Mouse (Mus musculus): Measurements from ENCODE around the gene Gm15737. TPM values are rescaled to one million over a fixed set of nuclear protein-coding genes. Genes with fewer than 3 reads are reported as not detected.

Gene Gm15737
- polyA plus RNA-seq, 1 experiment from 2014 or later, result 0.06 TPM

GRCm38 (mm10) chr6:92849208-92849607 is 19.9 kb upstream of the Gm15737 start:
- H3K4me3 ChIP-seq (replicated peaks), result no peak overlapping the region
- H3K9me3 ChIP-seq, result no peaks in the 10 kb centered on the region
- H3K4me2 ChIP-seq, result no peak overlapping the region
- no peak overlapping the region for H3K27ac ChIP-seq
- no peaks in the 10 kb centered on the region for H3K27me3 ChIP-seq
- ATAC-seq (ENCODE audit: insufficient number of reproducible peaks, insufficient read depth, low FRiP score, low TSS enrichment, low read depth), result no peak
- H3K36me3 ChIP-seq, result peaks cover 16% of the 10 kb centered on the region
- 90% methylated on average over 9 of the region's 9 CpGs for WGBS
- no peak overlapping the region for H3K9ac ChIP-seq (replicated peaks)
- no peaks in the 10 kb centered on the region for H3K4me1 ChIP-seq (replicated peaks)

GRCm38 (mm10) chr6:92850250-92850649 is 18.9 kb upstream of the Gm15737 start:
- H3K27ac ChIP-seq, result no peak overlapping the region
- ATAC-seq (ENCODE audit: insufficient number of reproducible peaks, insufficient read depth, low FRiP score, low TSS enrichment, low read depth), result no peak
- H3K36me3 ChIP-seq, result peaks cover 16% of the 10 kb centered on the region
- no peaks in the 10 kb centered on the region for H3K27me3 ChIP-seq
- no peak overlapping the region for H3K4me2 ChIP-seq
- H3K4me3 ChIP-seq (replicated peaks), result no peak overlapping the region
- no peaks in the 10 kb centered on the region for H3K9me3 ChIP-seq
- no peak overlapping the region for H3K9ac ChIP-seq (replicated peaks)
- WGBS, result 63% methylated on average over 5 of the region's 5 CpGs
- no peaks in the 10 kb centered on the region for H3K4me1 ChIP-seq (replicated peaks)

DNA sequence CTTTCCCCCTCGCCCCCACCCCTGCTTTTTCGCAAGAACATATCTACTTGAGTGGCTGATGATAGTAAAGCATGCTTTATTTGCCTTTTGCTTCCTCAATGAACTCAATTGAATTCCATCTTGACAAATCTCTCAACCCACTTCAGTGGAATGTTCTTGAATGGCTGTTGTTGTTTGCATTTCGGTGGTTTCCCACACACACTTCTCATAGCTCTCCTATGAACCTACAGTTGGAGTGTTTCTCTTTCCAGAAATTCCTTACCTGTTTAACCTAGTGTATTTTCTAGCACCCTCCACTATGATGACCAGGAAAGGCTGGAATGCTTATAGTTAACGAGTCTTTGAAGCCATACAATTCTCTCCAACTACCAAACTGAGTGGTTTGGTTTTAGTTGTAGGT is 14.3 kb upstream of the Gm15737 start:
- 0 out of 2 replicates have a peak, but pooled peaks cover 6% of the 10 kb centered on the region for H3K4me1 ChIP-seq (replicated peaks)
- no peak for ATAC-seq (ENCODE audit: insufficient number of reproducible peaks, insufficient read depth, low FRiP score, low TSS enrichment, low read depth)
- H3K4me2 ChIP-seq, result no peak overlapping the region
- no peak overlapping the region for H3K4me3 ChIP-seq (replicated peaks)
- no peaks in the 10 kb centered on the region for H3K27me3 ChIP-seq
- H3K9me3 ChIP-seq, result no peaks in the 10 kb centered on the region
- peaks cover 17% of the 10 kb centered on the region for H3K36me3 ChIP-seq
- H3K9ac ChIP-seq (replicated peaks), result no peak overlapping the region
- 91% methylated on average over 4 of the region's 4 CpGs for WGBS
- H3K27ac ChIP-seq, result no peak overlapping the region

GRCm38 (mm10) chr6:92857761-92858160 is 11.4 kb upstream of the Gm15737 start:
- Histone ChIP-seq H3K9me3 (no peaks in the 10 kb centered on the region), H3K4me2 (no peak overlapping the region), H3K36me3 (peaks cover 27% of the 10 kb centered on the region), H3K9ac (replicated peaks) (no peak overlapping the region), H3K4me3 (replicated peaks) (no peak overlapping the region), H3K27ac (no peak overlapping the region), H3K4me1 (replicated peaks) (peaks cover 13% of the 10 kb centered on the region), H3K27me3 (no peaks in the 10 kb centered on the region)
- WGBS, result 91% methylated on average over 13 of the region's 13 CpGs
- no peak for ATAC-seq (ENCODE audit: insufficient number of reproducible peaks, insufficient read depth, low FRiP score, low TSS enrichment, low read depth)

GRCm38 (mm10) chr6:92858721-92859510 is 10.2 kb upstream of the Gm15737 start:
- Histone ChIP-seq H3K4me2 (no peak overlapping the region), H3K36me3 (peaks cover 28% of the 10 kb centered on the region), H3K27ac (no peak overlapping the region), H3K9me3 (no peaks in the 10 kb centered on the region), H3K4me3 (replicated peaks) (no peak overlapping the region), H3K9ac (replicated peaks) (no peak overlapping the region), H3K4me1 (replicated peaks) (peaks cover 13% of the 10 kb centered on the region), H3K27me3 (no peaks in the 10 kb centered on the region)
- no peak for ATAC-seq (ENCODE audit: insufficient number of reproducible peaks, insufficient read depth, low FRiP score, low TSS enrichment, low read depth)
- whole genome bisulfite sequencing, result 94% methylated on average over 12 of the region's 12 CpGs

DNA sequence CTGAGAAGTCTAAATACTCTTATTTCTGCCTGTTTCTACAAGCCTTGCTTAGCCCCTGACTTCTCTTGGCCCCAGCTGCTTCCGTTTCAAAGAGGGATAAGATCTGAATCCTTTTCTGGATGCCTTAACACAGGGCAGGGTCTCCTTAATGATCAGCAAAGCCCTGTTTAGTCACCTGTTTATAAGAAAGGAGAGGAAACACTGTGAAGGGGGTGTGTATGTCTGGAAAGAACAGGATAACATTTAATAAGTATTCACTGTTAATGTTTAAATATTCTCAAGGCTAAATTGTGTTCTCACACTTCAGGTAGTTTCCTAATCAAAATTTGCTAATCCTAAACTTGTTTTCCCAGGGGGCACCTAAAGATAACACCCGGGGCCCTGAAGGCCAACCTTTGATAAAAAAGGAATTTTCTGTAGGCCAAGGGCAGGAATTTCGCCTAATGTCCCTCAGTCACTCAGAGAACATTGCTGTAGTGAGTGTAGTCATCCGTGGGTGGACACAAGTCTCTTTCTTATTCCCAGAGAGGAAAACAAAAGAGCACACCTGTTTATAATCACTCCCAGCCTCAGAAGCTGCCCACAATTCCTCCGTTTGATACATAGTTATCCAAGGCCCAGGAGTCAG is 8.8 kb upstream of the Gm15737 start:
- Histone ChIP-seq H3K27me3 (no peaks in the 10 kb centered on the region), H3K4me1 (replicated peaks) (peaks cover 13% of the 10 kb centered on the region), H3K36me3 (peaks cover 28% of the 10 kb centered on the region), H3K4me2 (no peak overlapping the region), H3K9ac (replicated peaks) (no peak overlapping the region), H3K9me3 (no peaks in the 10 kb centered on the region), H3K4me3 (replicated peaks) (no peak overlapping the region), H3K27ac (no peak overlapping the region)
- no peak for ATAC-seq (ENCODE audit: insufficient number of reproducible peaks, insufficient read depth, low FRiP score, low TSS enrichment, low read depth)
- WGBS, result 55% methylated on average over 5 of the region's 5 CpGs

GRCm38 (mm10) chr6:92862599-92862998 is 6.6 kb upstream of the Gm15737 start:
- peaks cover 7% of the 10 kb centered on the region for H3K4me1 ChIP-seq (replicated peaks)
- H3K36me3 ChIP-seq, result peaks cover 24% of the 10 kb centered on the region
- H3K27me3 ChIP-seq, result no peaks in the 10 kb centered on the region
- ATAC-seq (ENCODE audit: insufficient number of reproducible peaks, insufficient read depth, low FRiP score, low TSS enrichment, low read depth), result no peak
- WGBS, result 62% methylated on average over 9 of the region's 9 CpGs
- H3K4me3 ChIP-seq (replicated peaks), result no peak overlapping the region
- H3K9ac ChIP-seq (replicated peaks), result no peak overlapping the region
- no peak overlapping the region for H3K4me2 ChIP-seq
- H3K9me3 ChIP-seq, result no peaks in the 10 kb centered on the region
- no peak overlapping the region for H3K27ac ChIP-seq

- H3K4me1 ChIP-seq (replicated peaks), result peaks cover 23% of the 10 kb centered on the region
- H3K36me3 ChIP-seq, result peaks cover 22% of the 10 kb centered on the region; the same call in 1 of the 2 replicates
- no peak overlapping the region for H3K4me3 ChIP-seq (replicated peaks)
- H3K27ac ChIP-seq, result peak overlapping the region; percentile 66
- ATAC-seq (ENCODE audit: insufficient number of reproducible peaks, insufficient read depth, low FRiP score, low TSS enrichment, low read depth), result peak; percentile 88
- peak overlapping the region; percentile 7; the same call in 1 of the 2 replicates for H3K4me2 ChIP-seq
- no peaks in the 10 kb centered on the region for H3K27me3 ChIP-seq
- no peak overlapping the region for H3K9ac ChIP-seq (replicated peaks)
- no peaks in the 10 kb centered on the region for H3K9me3 ChIP-seq
- WGBS, result 20% methylated on average over 16 of the region's 16 CpGs
These were observed 544 bp downstream of the Gm15737 start for GRCm38 (mm10) chr6:92869582-92870219.

DNA sequence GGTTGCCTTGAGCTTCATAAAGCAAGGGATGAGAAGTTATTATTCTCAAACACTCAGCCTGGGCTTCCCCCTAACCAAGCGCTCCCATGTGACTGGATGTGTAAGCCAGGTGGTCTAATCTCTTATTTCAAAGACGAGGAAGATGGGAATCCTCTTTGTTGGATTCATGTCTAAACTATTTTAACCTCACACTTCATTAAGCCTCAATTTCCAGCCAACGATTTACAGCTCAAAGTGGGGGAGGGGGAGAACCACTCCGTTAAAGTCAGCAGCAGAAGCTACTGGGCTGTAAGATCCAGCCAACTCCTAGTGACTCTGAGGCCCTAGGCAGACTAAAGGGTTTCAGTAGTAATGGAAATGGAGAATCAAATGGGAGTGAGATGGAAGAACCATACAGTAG is 2.7 kb downstream of the Gm15737 start:
- ATAC-seq (ENCODE audit: insufficient number of reproducible peaks, insufficient read depth, low FRiP score, low TSS enrichment, low read depth), result no peak
- Histone ChIP-seq H3K4me3 (replicated peaks) (no peak overlapping the region), H3K9me3 (no peaks in the 10 kb centered on the region), H3K4me1 (replicated peaks) (peaks cover 23% of the 10 kb centered on the region), H3K9ac (replicated peaks) (no peak overlapping the region), H3K27me3 (no peaks in the 10 kb centered on the region), H3K36me3 (peaks cover 27% of the 10 kb centered on the region; the same call in 1 of the 2 replicates), H3K27ac (no peak overlapping the region), H3K4me2 (no peak overlapping the region)
- 33% methylated on average over 4 of the region's 4 CpGs for WGBS

DNA sequence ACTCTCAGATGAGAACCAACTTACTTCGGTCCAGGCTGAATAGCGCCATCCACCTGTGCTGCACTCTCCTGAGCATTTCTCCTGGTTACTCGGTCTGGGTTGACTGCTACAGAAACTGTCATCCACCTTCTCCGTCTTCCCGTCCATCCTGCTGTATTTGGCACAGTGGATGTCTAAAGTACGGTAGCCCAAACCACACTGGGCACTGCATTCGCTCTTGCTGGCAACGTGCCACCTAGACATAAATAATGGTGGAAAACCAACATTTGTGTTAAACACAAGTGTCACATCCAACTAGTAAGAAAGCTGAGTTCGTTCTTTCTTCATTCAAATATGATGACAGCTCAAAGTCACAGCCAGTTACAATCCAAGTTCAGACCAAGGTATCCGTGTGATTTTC is 3.6 kb downstream of the Gm15737 start:
- Histone ChIP-seq H3K27ac (no peak overlapping the region), H3K27me3 (no peaks in the 10 kb centered on the region), H3K4me2 (no peak overlapping the region), H3K36me3 (peaks cover 36% of the 10 kb centered on the region; the same call in 1 of the 2 replicates), H3K9ac (replicated peaks) (no peak overlapping the region), H3K9me3 (no peaks in the 10 kb centered on the region), H3K4me1 (replicated peaks) (peaks cover 23% of the 10 kb centered on the region), H3K4me3 (replicated peaks) (no peak overlapping the region)
- no peak for ATAC-seq (ENCODE audit: insufficient number of reproducible peaks, insufficient read depth, low FRiP score, low TSS enrichment, low read depth)
- 87% methylated on average over 10 of the region's 10 CpGs for WGBS

DNA sequence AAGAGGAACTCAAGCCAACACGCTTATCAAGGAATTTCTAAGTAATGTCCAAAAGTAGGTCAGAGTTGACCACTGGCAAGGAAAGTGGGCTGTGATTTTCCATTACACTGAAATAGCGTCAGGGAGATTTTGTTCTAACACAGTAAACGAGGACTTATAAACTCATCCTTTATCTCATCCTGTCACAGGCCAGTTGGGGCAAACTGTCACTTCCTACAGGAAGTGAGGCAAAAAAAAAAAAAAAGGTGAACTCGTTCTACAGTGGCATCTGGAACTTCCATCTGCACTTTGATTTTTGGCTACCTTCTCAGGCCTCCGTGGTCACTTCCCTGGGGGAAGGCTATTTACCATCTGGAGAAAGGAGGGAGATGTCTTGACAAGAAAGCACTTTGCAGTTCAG is 5.7 kb downstream of the Gm15737 start:
- H3K4me2 ChIP-seq, result no peak overlapping the region
- no peaks in the 10 kb centered on the region for H3K9me3 ChIP-seq
- H3K27ac ChIP-seq, result no peak overlapping the region
- whole genome bisulfite sequencing, result 58% methylated on average over 5 of the region's 5 CpGs
- H3K4me1 ChIP-seq (replicated peaks), result peaks cover 14% of the 10 kb centered on the region
- no peak overlapping the region for H3K9ac ChIP-seq (replicated peaks)
- H3K4me3 ChIP-seq (replicated peaks), result no peak overlapping the region
- H3K36me3 ChIP-seq, result peaks cover 45% of the 10 kb centered on the region; the same call in 1 of the 2 replicates
- ATAC-seq (ENCODE audit: insufficient number of reproducible peaks, insufficient read depth, low FRiP score, low TSS enrichment, low read depth), result no peak
- H3K27me3 ChIP-seq, result no peaks in the 10 kb centered on the region

All from limb, embryonic 12.5 days (tissue).